Mouse (Mus musculus): ENCODE data around the gene Olfr1183.
"Not testable (repeated sequence)": the region's sequence is repeated elsewhere in the genome, so short reads cannot be mapped to it uniquely, and the experiment has no call there.

Gene Olfr1183

GRCm38 (mm10) chr2:88454567-88454966 is at the start of gene Olfr1183:
TSS of gene Olfr1183 (plus strand) at chr2:88454867.
- CTCF ChIA-PET: not testable (repeated sequence)

- CTCF ChIA-PET: no interaction called here
Measured at GRCm38 (mm10) chr2:88406353-88406752, 48.3 kb upstream of the Olfr1183 start, which contains the start of gene Olfr1179. TSS of gene Olfr1179 (minus strand) at chr2:88406453.

GRCm38 (mm10) chr2:88419051-88419450 is 35.6 kb upstream of the Olfr1183 start, which contains the start of gene Olfr1180:
TSS of gene Olfr1180 (minus strand) at chr2:88419151.
- CTCF ChIA-PET: no interaction called here

GRCm38 (mm10) chr2:88426071-88426470 is 28.6 kb upstream of the Olfr1183 start, which contains the start of gene Olfr1181:
TSS of gene Olfr1181 (minus strand) at chr2:88426171.
- CTCF ChIA-PET: no interaction called here

- CTCF ChIA-PET: no interaction called here
Measured at GRCm38 (mm10) chr2:88449031-88449430, 5.6 kb upstream of the Olfr1183 start, which contains the start of gene Gm13757. TSS of gene Gm13757 (minus strand) at chr2:88449131.

- CTCF ChIA-PET: no interaction called here
Measured at GRCm38 (mm10) chr2:88483298-88483697, 28.6 kb downstream of the Olfr1183 start, which contains the start of gene Olfr1184. TSS of gene Olfr1184 (plus strand) at chr2:88483598.

- CTCF ChIA-PET: no interaction called here
Measured at GRCm38 (mm10) chr2:88493020-88493419, 38.4 kb downstream of the Olfr1183 start, which contains the start of gene Olfr1185-ps1. TSS of gene Olfr1185-ps1 (plus strand) at chr2:88493320.

- CTCF ChIA-PET: no interaction called here
Measured at GRCm38 (mm10) chr2:88518251-88518650, 63.6 kb downstream of the Olfr1183 start, which contains the start of gene Olfr1186. TSS of gene Olfr1186 (plus strand) at chr2:88518551.

Measured in spleen, embryonic (tissue).